Mouse (Mus musculus): ENCODE data around the gene Gm36028.

Gm36028 gene

GRCm38 (mm10) chr16:37860213-37860612 is 733 bp downstream of the Gm36028 start:
- DNase-seq (ENCODE audit: low spot score in 2 of 2) = no peak

GRCm38 (mm10) chr16:37857495-37857894 is 3.5 kb downstream of the Gm36028 start:
- no peak for DNase-seq (ENCODE audit: low spot score in 2 of 2)

- no peak for DNase-seq (ENCODE audit: low spot score in 2 of 2)
Measured at GRCm38 (mm10) chr16:37856327-37856726, 4.6 kb downstream of the Gm36028 start.

GRCm38 (mm10) chr16:37855583-37855982 is 5.4 kb downstream of the Gm36028 start:
- no peak for DNase-seq (ENCODE audit: low spot score in 2 of 2)

GRCm38 (mm10) chr16:37854593-37854992 is 6.4 kb downstream of the Gm36028 start:
- DNase-seq (ENCODE audit: low spot score in 2 of 2) = no peak

- no peak for DNase-seq (ENCODE audit: low spot score in 2 of 2)
Measured at GRCm38 (mm10) chr16:37854054-37854453, 6.9 kb downstream of the Gm36028 start.

DNA sequence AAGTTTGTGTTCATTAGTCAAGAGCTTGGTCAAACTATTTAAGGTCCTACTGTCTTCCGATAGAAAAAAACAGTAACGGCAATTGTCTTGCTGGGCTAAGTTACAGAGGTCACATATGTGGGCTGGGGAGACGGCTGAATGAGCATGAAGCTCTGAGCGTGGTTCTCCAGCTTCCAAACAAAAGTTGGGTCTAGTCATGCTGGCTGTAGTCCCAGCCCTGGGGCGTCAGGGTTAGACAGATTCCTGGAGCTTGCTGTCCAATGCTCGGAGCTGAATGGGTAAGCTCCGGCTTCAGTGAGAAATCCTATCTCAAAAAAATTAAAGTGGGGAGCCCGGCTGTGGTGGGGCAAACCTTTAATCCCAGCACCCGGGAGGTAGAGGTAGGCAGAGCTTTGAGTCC is 7.7 kb downstream of the Gm36028 start:
- DNase-seq (ENCODE audit: low spot score in 2 of 2) = no peak

DNA sequence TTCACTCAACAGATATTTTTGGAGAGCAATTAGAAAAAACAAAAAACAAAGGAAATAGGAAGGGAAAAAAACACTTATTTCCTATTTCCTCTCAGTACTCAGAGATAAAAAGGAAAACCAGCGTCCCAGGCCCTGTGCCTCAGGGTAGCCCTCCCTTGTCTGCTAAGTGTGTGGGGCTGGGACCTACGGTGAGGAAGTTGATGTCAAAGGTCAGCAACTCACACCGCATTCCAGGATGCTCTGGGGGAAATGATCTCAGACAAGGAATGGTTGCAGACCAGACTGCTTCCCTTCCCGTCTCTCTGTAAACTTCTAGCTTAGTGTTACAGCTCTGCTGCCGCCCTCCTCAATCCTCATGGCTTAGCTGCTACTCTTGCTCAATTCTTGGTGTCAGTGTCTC is 9.6 kb downstream of the Gm36028 start:
- no peak for DNase-seq (ENCODE audit: low spot score in 2 of 2)

- no peak for DNase-seq (ENCODE audit: low spot score in 2 of 2)
Measured at GRCm38 (mm10) chr16:37847081-37847480, 13.9 kb downstream of the Gm36028 start.

DNA sequence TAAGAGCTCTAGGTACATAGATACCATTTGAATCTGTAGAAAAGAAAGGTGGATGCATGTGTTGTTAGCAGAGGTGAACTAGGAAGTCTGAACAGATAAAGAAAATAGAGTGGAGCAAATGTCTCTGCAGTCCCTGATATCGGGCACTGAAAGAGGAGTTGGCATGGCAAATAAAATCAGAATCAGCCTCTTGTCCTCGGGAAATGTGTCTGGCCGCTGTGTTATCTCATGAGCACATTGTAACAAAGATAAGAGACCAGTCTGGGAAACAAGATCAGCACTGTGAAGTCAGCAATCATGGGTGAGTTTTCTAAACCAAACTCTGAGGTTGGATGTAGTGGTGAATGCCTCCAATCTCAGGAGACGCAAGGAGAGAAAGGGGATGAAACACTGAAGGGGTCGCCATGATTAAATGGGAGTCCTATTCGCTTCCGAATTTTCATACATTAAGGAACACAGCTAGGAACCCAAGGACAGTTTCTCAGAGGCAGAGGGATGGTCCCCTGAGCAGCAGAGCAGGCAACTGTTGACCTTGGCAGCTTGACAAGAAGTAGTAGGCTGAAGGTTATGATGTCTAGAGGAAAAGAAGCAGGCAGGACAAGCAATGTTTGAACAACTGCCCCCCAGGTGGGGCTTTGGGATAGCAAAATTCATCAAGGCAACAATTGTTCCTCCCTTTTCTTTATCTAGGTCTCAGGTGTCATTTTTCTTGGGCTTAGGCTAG is 15.6 kb downstream of the Gm36028 start:
- no peak for DNase-seq (ENCODE audit: low spot score in 2 of 2)

DNA sequence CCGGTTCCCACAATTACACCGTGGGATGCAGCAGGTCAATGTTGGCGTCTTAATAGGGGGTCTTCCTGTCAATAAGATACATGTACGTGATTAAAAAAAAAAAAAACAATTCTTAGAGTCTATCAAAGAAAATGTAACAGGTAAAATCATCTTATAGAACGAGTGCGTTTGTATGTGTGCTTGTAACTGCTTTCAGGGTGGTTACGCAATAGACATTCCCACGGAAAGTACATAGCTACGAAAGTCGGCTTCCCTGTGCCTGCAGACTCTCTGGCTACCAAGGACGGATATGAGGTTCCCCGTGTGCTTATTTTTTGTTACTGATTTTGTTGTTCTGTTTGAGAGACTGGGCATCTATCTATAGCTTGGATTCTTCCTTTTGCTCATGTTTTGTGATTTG is 17.2 kb downstream of the Gm36028 start:
- DNase-seq (ENCODE audit: low spot score in 2 of 2) = no peak

DNA sequence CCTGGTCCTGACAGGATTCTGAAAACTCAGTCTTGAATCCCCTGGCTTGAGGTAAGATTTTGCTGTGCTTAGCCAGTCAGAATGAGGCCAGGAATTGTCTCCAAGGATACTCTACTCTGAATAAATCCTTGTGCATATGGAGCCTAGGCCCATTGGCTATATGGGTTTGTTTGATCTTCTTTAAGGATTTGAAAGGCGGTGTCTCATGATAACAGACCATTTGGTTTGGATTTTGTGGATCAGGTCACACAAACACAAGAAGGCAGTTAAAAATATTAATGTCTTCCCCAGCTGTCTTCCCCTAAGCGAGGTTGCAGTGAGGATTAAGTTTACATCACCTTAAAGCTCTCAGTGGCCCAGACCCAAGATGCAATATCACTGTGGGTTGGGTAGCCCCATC is 18.5 kb downstream of the Gm36028 start:
- no peak for DNase-seq (ENCODE audit: low spot score in 2 of 2)

DNA sequence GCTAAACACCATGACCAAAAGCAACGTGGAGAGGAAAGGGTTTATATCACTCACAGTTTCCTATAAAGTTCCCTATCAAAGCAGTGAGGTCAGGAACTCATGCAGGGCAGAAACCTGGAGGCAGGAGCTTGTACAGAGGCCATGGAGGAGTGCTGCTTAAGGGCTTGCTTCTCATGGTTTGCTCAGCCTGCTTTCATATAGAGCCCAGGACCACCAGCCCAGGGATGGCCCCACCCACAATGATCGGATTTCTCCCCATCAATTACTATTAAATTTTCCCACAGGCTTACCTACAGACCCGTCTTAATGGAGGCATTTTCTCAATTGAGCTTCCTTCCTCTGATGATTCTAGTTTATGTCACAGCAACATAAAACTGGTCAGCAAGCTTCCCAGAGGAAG is 23.4 kb downstream of the Gm36028 start:
- no peak for DNase-seq (ENCODE audit: low spot score in 2 of 2)

GRCm38 (mm10) chr16:37831041-37831440 is 29.9 kb downstream of the Gm36028 start:
- DNase-seq (ENCODE audit: low spot score in 2 of 2) = no peak

DNA sequence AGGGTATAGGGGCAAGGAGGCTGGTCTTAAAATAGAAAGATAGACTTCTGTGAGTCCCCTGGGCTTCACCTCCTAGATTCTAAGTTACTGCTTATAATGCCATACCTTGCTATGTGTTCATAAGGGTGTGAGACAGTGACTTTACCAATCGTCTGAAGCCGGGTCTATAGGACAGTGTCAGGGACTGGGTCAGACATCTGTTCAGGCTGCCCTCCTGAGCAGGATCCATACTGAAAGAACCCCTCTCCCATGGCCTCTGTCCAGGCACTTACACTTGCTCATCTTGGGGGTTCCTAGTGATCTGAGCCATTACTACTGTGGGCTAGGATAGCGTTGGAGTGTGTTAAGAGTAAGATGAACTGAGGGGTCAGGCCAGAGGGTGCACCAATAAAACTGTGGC is 34.7 kb downstream of the Gm36028 start:
- no peak for DNase-seq (ENCODE audit: low spot score in 2 of 2)

- no peak for DNase-seq (ENCODE audit: low spot score in 2 of 2)
Measured at GRCm38 (mm10) chr16:37824778-37825505, 36.0 kb downstream of the Gm36028 start.

GRCm38 (mm10) chr16:37823949-37824348 is 37.0 kb downstream of the Gm36028 start:
- DNase-seq (ENCODE audit: low spot score in 2 of 2) = no peak

DNA sequence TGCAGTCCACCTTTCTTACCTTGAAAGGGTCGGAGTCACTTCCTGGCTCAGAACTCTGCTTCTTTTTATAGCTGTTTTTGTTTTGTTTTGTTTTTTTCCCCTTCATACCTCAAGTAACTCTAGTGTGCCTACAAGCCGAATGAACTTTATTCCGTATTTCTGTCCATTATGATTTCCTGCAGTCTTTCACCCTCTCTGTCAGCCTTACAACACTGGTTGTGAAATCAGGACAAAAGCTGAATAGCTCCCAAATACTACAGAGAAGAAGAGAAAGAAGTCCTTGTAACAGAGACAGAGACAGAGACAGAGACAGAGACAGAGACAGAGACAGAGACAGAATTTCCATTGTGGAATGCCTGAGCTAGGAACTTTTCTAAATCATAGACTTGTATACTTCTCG is 43.0 kb downstream of the Gm36028 start:
- no peak for DNase-seq (ENCODE audit: low spot score in 2 of 2)

GRCm38 (mm10) chr16:37814383-37814971 is 46.5 kb downstream of the Gm36028 start:
- DNase-seq (ENCODE audit: low spot score in 2 of 2) = peak; percentile 54 to 64

DNA sequence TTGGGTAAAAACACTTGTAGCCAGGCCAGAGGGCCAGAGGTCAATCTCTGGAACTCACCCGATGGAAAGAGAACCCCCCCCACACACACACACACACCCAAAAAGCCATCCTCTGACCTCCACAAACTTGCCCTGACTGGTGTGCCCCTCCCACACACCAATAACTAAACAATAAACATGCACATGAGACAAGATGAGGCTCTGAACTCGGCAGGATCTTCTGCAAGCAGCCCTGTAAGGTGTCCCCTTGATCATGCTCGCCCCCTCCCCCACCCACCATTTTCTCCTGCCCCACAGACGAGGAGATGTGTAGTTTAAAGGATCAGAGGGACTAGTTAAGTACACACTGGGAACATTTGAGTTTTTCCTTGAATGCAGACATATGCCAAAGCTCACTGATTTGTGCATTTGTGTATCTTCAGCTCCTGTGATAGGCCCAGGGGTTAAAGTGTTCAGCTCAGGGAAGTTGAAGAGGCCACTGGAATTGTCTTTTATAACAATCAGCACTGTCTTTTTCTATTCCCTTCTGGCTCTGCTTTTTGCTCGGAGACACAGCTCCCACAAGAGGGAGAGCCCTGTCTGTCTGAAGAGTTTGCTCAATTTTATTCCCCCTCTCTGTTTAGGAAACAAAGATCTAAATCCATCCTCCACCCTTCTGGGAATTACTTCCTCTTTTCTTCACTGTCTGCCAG is 47.1 kb downstream of the Gm36028 start:
- DNase-seq (ENCODE audit: low spot score in 2 of 2) = no peak

DNA sequence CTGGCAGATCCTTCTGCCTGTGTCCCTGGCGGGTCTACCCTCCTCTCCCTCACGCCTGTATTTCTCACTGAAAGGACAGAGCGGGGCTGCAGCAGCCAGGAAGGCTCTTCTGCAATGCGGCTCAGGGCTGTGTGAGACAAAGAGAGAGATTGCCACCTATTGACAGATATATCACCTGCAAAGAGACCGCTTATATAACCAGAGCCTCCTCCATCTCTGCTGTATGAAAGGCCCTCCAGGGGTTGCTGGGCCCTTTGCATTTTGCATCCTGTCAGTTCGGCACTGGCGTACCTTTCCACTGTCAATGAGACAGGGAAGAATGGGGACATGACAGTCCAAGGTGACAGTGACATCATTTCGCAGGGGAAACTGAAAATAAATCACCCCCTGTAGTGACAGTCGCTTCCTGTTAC is 48.5 kb downstream of the Gm36028 start:
- peak; percentile 20 to 32 for DNase-seq (ENCODE audit: low spot score in 2 of 2)

GRCm38 (mm10) chr16:37811874-37812273 is 49.1 kb downstream of the Gm36028 start:
- DNase-seq (ENCODE audit: low spot score in 2 of 2) = no peak

Data from spleen, postnatal 36 days (tissue).